Mouse (Mus musculus): ENCODE measurements around the gene Akap11. TPM values are rescaled to one million over a fixed set of nuclear protein-coding genes. Genes with fewer than 3 reads are reported as not detected.

The Akap11 gene
- polyA plus RNA-seq, 1 experiment from 2014 or later: 43.5 TPM

- WGBS: 99% methylated on average over 3 of the region's 3 CpGs
- no peak overlapping the region for H3K4me3 ChIP-seq
- ATAC-seq (replicated peaks): peak; percentile 45; the same call in 1 of the 2 replicates
- H3K9me3 ChIP-seq: no peaks in the 10 kb centered on the region
- H3K4me2 ChIP-seq: no peak overlapping the region
- peaks cover 9% of the 10 kb centered on the region for H3K4me1 ChIP-seq
- H3K9ac ChIP-seq: no peak overlapping the region
- H3K27ac ChIP-seq: no peak overlapping the region
- no peaks in the 10 kb centered on the region for H3K27me3 ChIP-seq (replicated peaks)
- H3K36me3 ChIP-seq (replicated peaks): no peaks in the 10 kb centered on the region
Observed at GRCm38 (mm10) chr14:78525611-78526457, 10.8 kb downstream of the Akap11 start.

- H3K27me3 ChIP-seq (replicated peaks): no peaks in the 10 kb centered on the region
- no peak overlapping the region for H3K4me2 ChIP-seq
- no peak overlapping the region for H3K4me3 ChIP-seq
- ATAC-seq (replicated peaks): no peak
- H3K4me1 ChIP-seq: peaks cover 9% of the 10 kb centered on the region
- no peak overlapping the region for H3K9ac ChIP-seq
- WGBS: 94% methylated on average over 2 of the region's 2 CpGs
- H3K9me3 ChIP-seq: no peaks in the 10 kb centered on the region
- H3K27ac ChIP-seq: no peak overlapping the region
- H3K36me3 ChIP-seq (replicated peaks): no peaks in the 10 kb centered on the region; the same call in 1 of the 2 replicates
Observed at GRCm38 (mm10) chr14:78525059-78525458, 11.5 kb downstream of the Akap11 start.

GRCm38 (mm10) chr14:78510713-78511112 is 25.9 kb downstream of the Akap11 start:
- no peak overlapping the region for H3K4me2 ChIP-seq
- 77% methylated on average over 9 of the region's 9 CpGs for WGBS
- no peak for ATAC-seq (replicated peaks)
- H3K9ac ChIP-seq: no peak overlapping the region
- H3K4me1 ChIP-seq: no peaks in the 10 kb centered on the region
- no peak overlapping the region for H3K27ac ChIP-seq
- H3K27me3 ChIP-seq (replicated peaks): no peaks in the 10 kb centered on the region
- H3K9me3 ChIP-seq: no peaks in the 10 kb centered on the region
- H3K4me3 ChIP-seq: no peak overlapping the region
- H3K36me3 ChIP-seq (replicated peaks): peaks cover 42% of the 10 kb centered on the region

GRCm38 (mm10) chr14:78509791-78510190 is 26.8 kb downstream of the Akap11 start:
- no peak overlapping the region for H3K4me3 ChIP-seq
- ATAC-seq (replicated peaks): no peak
- no peak overlapping the region for H3K9ac ChIP-seq
- H3K4me1 ChIP-seq: no peaks in the 10 kb centered on the region
- H3K4me2 ChIP-seq: no peak overlapping the region
- 93% methylated on average over 6 of the region's 6 CpGs for WGBS
- H3K27me3 ChIP-seq (replicated peaks): no peaks in the 10 kb centered on the region
- H3K36me3 ChIP-seq (replicated peaks): peaks cover 41% of the 10 kb centered on the region
- H3K27ac ChIP-seq: no peak overlapping the region
- no peaks in the 10 kb centered on the region for H3K9me3 ChIP-seq

GRCm38 (mm10) chr14:78500578-78500977 is 36.0 kb downstream of the Akap11 start:
- Histone ChIP-seq H3K27me3 (replicated peaks) (no peaks in the 10 kb centered on the region), H3K9me3 (no peaks in the 10 kb centered on the region), H3K9ac (no peak overlapping the region), H3K4me2 (no peak overlapping the region), H3K4me1 (no peaks in the 10 kb centered on the region), H3K36me3 (replicated peaks) (peaks cover 18% of the 10 kb centered on the region; the same call in 1 of the 2 replicates), H3K27ac (no peak overlapping the region), H3K4me3 (no peak overlapping the region)
- ATAC-seq (replicated peaks): no peak
- WGBS: 79% methylated on average over 3 of the region's 3 CpGs

GRCm38 (mm10) chr14:78496691-78497090 is 39.9 kb downstream of the Akap11 start:
- Histone ChIP-seq H3K36me3 (replicated peaks) (peaks cover 25% of the 10 kb centered on the region; the same call in 1 of the 2 replicates), H3K4me1 (no peaks in the 10 kb centered on the region), H3K9ac (no peak overlapping the region), H3K9me3 (no peaks in the 10 kb centered on the region), H3K4me2 (no peak overlapping the region), H3K4me3 (no peak overlapping the region), H3K27ac (no peak overlapping the region), H3K27me3 (replicated peaks) (no peaks in the 10 kb centered on the region)
- no peak for ATAC-seq (replicated peaks)
- 96% methylated on average over 4 of the region's 4 CpGs for WGBS

- no peak for ATAC-seq (replicated peaks)
- no peak overlapping the region for H3K27ac ChIP-seq
- H3K9me3 ChIP-seq: no peaks in the 10 kb centered on the region
- no peaks in the 10 kb centered on the region for H3K27me3 ChIP-seq (replicated peaks)
- WGBS: 81% methylated on average over 4 of the region's 4 CpGs
- peaks cover 19% of the 10 kb centered on the region; the same call in 1 of the 2 replicates for H3K36me3 ChIP-seq (replicated peaks)
- H3K9ac ChIP-seq: no peak overlapping the region
- H3K4me3 ChIP-seq: no peak overlapping the region
- H3K4me2 ChIP-seq: no peak overlapping the region
- H3K4me1 ChIP-seq: no peaks in the 10 kb centered on the region
Observed at GRCm38 (mm10) chr14:78495241-78495640, 41.4 kb downstream of the Akap11 start.

GRCm38 (mm10) chr14:78492602-78493001 is 44.0 kb downstream of the Akap11 start:
- H3K27ac ChIP-seq: no peak overlapping the region
- H3K4me3 ChIP-seq: no peak overlapping the region
- no peaks in the 10 kb centered on the region for H3K9me3 ChIP-seq
- H3K27me3 ChIP-seq (replicated peaks): no peaks in the 10 kb centered on the region
- WGBS: 81% methylated on average over 9 of the region's 9 CpGs
- H3K4me1 ChIP-seq: no peaks in the 10 kb centered on the region
- H3K4me2 ChIP-seq: no peak overlapping the region
- no peak overlapping the region for H3K9ac ChIP-seq
- peaks cover 14% of the 10 kb centered on the region; the same call in 1 of the 2 replicates for H3K36me3 ChIP-seq (replicated peaks)
- no peak for ATAC-seq (replicated peaks)

- no peak overlapping the region for H3K9ac ChIP-seq
- H3K36me3 ChIP-seq (replicated peaks): peaks cover 10% of the 10 kb centered on the region; the same call in 1 of the 2 replicates
- no peaks in the 10 kb centered on the region for H3K9me3 ChIP-seq
- no peaks in the 10 kb centered on the region for H3K4me1 ChIP-seq
- H3K4me2 ChIP-seq: no peak overlapping the region
- no peak overlapping the region for H3K27ac ChIP-seq
- ATAC-seq (replicated peaks): no peak
- no peaks in the 10 kb centered on the region for H3K27me3 ChIP-seq (replicated peaks)
- no peak overlapping the region for H3K4me3 ChIP-seq
Observed at GRCm38 (mm10) chr14:78491432-78491831, 45.2 kb downstream of the Akap11 start.

- H3K4me2 ChIP-seq: peak overlapping the region; percentile 34
- ATAC-seq (replicated peaks): peak; percentile 97
- 0 out of 2 replicates have a peak overlapping the region, but pooled peaks have one; percentile 16 for H3K9ac ChIP-seq
- no peaks in the 10 kb centered on the region for H3K27me3 ChIP-seq (replicated peaks)
- no peaks in the 10 kb centered on the region for H3K9me3 ChIP-seq
- H3K27ac ChIP-seq: no peak overlapping the region
- WGBS: 20% methylated on average over 14 of the region's 14 CpGs
- peaks cover 3% of the 10 kb centered on the region; the same call in 1 of the 2 replicates for H3K4me1 ChIP-seq
- no peaks in the 10 kb centered on the region for H3K36me3 ChIP-seq (replicated peaks)
- H3K4me3 ChIP-seq: no peak overlapping the region
Observed at GRCm38 (mm10) chr14:78482385-78483231, 54.0 kb downstream of the Akap11 start.

GRCm38 (mm10) chr14:78474058-78474457 is 62.5 kb downstream of the Akap11 start:
- no peak overlapping the region for H3K4me2 ChIP-seq
- no peak overlapping the region for H3K9ac ChIP-seq
- no peaks in the 10 kb centered on the region for H3K27me3 ChIP-seq (replicated peaks)
- H3K36me3 ChIP-seq (replicated peaks): no peaks in the 10 kb centered on the region
- 95% methylated on average over 3 of the region's 3 CpGs for WGBS
- no peaks in the 10 kb centered on the region for H3K4me1 ChIP-seq
- ATAC-seq (replicated peaks): no peak
- H3K4me3 ChIP-seq: no peak overlapping the region
- no peak overlapping the region for H3K27ac ChIP-seq
- no peaks in the 10 kb centered on the region for H3K9me3 ChIP-seq

GRCm38 (mm10) chr14:78470714-78471113 is 65.9 kb downstream of the Akap11 start:
- Histone ChIP-seq H3K4me3 (no peak overlapping the region), H3K9ac (no peak overlapping the region), H3K9me3 (no peaks in the 10 kb centered on the region), H3K36me3 (replicated peaks) (no peaks in the 10 kb centered on the region), H3K4me1 (no peaks in the 10 kb centered on the region), H3K4me2 (no peak overlapping the region), H3K27me3 (replicated peaks) (no peaks in the 10 kb centered on the region), H3K27ac (no peak overlapping the region)
- no peak for ATAC-seq (replicated peaks)
- WGBS: 93% methylated on average over 4 of the region's 4 CpGs

All from midbrain, embryonic 15.5 days (tissue).